Mouse (Mus musculus): Measurements from ENCODE around the gene Scd2. TPM values are rescaled to one million over a fixed set of nuclear protein-coding genes. Genes with fewer than 3 reads are reported as not detected.

The Scd2 gene
- total and polyA plus RNA-seq, 3 experiments: 47.4 to 593 (median 392) TPM

DNA sequence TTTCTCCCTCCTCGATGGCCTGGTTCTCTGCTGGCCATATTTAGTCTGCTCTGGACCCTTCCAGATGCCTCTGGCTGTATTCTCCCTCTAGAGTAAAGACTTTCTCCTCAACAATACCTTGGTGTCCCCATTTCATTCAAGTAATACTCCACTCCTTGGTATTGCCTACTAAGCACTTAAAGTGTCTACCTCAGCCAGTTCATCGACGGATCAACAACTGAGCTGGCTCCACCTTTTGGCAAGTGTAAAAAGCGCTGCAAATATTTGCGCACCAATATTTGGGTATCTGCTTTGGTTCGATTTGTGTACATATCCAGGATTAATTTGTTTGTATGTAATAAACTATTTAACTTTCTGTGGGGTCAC lies 27.0 kb upstream of the Scd2 start:
- H3K27ac ChIP-seq (ENCODE audit: control insufficient read depth, low read depth, low read length): peak overlapping the region; percentile 41
- no peaks in the 10 kb centered on the region for H3K9me3 ChIP-seq (replicated peaks; ENCODE audit: insufficient read depth, low read length)
- peak overlapping the region; percentile 46 to 63 for H3K4me3 ChIP-seq (ENCODE audit: control insufficient read depth in 1 of 2, insufficient read depth in 1 of 2, low read depth in 2 of 2, low read length in 2 of 2)
- peaks cover 0 to 18% of the 10 kb centered on the region in 2 experiments; a peak in 2 of 4 replicates for H3K36me3 ChIP-seq (ENCODE audit: control insufficient read depth in 1 of 2, insufficient read depth in 2 of 2, low read length in 2 of 2)
- H3K27me3 ChIP-seq (ENCODE audit: control insufficient read depth in 1 of 2, insufficient read depth in 2 of 2, low read length in 2 of 2): no peaks in the 10 kb centered on the region
- DNase-seq (ENCODE audit: low read depth, low spot score): no peak
- no peaks in the 10 kb centered on the region for H3K79me2 ChIP-seq (ENCODE audit: control insufficient read depth, insufficient read depth, low read length, poor library complexity)
- peaks cover 6 to 28% of the 10 kb centered on the region in 2 experiments for H3K4me1 ChIP-seq (ENCODE audit: control insufficient read depth in 1 of 2, insufficient read depth in 2 of 2, low read length in 2 of 2)
- TF ChIP-seq ZKSCAN1 (IDR thresholded peaks at IDR 0.05; ENCODE audit: low read depth, low read length) (no peak), UBTF (IDR thresholded peaks at IDR 0.05; ENCODE audit: borderline replicate concordance, insufficient read depth, low read depth, low read length) (no peak), RCOR1 (IDR thresholded peaks at IDR 0.05; ENCODE audit: low read depth, low read length) (peak; percentile 30; the same call in 1 of the 2 replicates), ETS1 (IDR thresholded peaks at IDR 0.05; ENCODE audit: low read depth, low read length) (0 out of 2 replicates have a peak, but pooled peaks have one; percentile 5), GATA1 (IDR thresholded peaks at IDR 0.05; ENCODE audit: low read depth, low read length) (no peak), MAFK (IDR thresholded peaks at IDR 0.05; ENCODE audit: borderline replicate concordance, low read depth, low read length) (peak; percentile 84), RAD21 (IDR thresholded peaks at IDR 0.05; ENCODE audit: low read depth, low read length) (peak; percentile 12; the same call in 1 of the 2 replicates), ZMIZ1 (IDR thresholded peaks at IDR 0.05; ENCODE audit: low read depth, low read length) (peak; percentile 63; the same call in 1 of the 2 replicates), EP300 (IDR thresholded peaks at IDR 0.05; ENCODE audit: low read depth in 1 of 2, low read length in 2 of 2) (no peak), MYC (IDR thresholded peaks at IDR 0.05; ENCODE audit: low read depth, low read length) (no peak; the same call in 1 of the 2 replicates), CHD2 (IDR thresholded peaks at IDR 0.05; ENCODE audit: low read length) (no peak), NELFE (IDR thresholded peaks at IDR 0.05; ENCODE audit: low read depth, low read length) (peak; percentile 57), SMC3 (IDR thresholded peaks at IDR 0.05; ENCODE audit: low read depth, low read length) (peak; percentile 23; the same call in 1 of the 2 replicates), GABPA (IDR thresholded peaks at IDR 0.05; ENCODE audit: low read depth, low read length) (no peak), E2F4 (IDR thresholded peaks at IDR 0.05; ENCODE audit: borderline replicate concordance, low read depth, low read length) (0 out of 2 replicates have a peak, but pooled peaks have one; percentile 23), BHLHE40 (IDR thresholded peaks at IDR 0.05; ENCODE audit: borderline replicate concordance, low read depth, low read length) (no peak), CTCF (IDR thresholded peaks at IDR 0.05 in 2 of 3, conservative IDR thresholded peaks at IDR 0.05 in 1 of 3; ENCODE audit: control insufficient read depth in 1 of 3, insufficient read depth in 1 of 3, low read depth in 2 of 3, low read length in 3 of 3, poor library complexity in 1 of 3, severe bottlenecking in 1 of 3) (peak; percentile 14 to 47 (median 35); a peak in 3 of 6 replicates), CHD1 (IDR thresholded peaks at IDR 0.05; ENCODE audit: low read depth, low read length) (peak; percentile 97), ZC3H11A (IDR thresholded peaks at IDR 0.05; ENCODE audit: low read depth, low read length) (0 out of 2 replicates have a peak, but pooled peaks have one; percentile 10)
- H3K9ac ChIP-seq (ENCODE audit: control insufficient read depth, low read depth, low read length, poor library complexity, severe bottlenecking): peak overlapping the region; percentile 42

DNA sequence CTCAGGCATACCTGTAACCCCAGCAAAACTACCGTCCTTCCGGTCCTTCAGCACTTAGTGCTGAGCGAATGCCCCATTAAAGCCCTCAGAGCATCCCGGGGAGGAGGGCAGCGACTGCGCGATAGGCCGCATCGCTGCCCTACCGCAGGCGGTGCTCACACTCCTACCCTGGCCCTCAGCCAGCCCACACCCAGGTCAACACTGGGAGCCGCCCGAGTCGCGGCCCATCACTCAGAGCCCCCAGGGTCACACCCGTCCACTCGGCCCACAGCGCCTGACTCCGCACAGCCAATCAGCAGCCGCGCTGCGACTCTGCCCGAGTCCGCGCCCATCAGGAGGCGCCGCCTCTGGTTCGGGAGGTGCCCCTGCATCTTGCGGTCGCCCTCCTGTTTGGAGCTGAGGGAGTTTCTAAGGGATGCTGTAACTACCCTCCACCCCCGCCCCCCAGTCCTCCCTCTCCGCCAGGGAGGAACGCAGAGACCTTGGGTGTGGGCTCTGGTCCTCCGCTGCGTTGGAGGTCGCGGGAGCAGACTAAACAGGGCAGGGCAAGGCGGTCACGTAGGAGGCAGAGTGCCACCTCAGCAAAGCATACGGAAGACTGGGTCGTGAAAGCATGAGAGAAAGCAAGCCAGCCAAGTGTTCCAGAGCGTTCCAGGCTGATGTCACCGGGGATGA lies 26.5 kb upstream of the Scd2 start:
- H3K9me3 ChIP-seq (replicated peaks; ENCODE audit: insufficient read depth, low read length): no peaks in the 10 kb centered on the region
- H3K4me1 ChIP-seq (ENCODE audit: control insufficient read depth in 1 of 2, insufficient read depth in 2 of 2, low read length in 2 of 2): peaks cover 6 to 28% of the 10 kb centered on the region in 2 experiments
- H3K27ac ChIP-seq (ENCODE audit: control insufficient read depth, low read depth, low read length): peak overlapping the region; percentile 69
- H3K36me3 ChIP-seq (ENCODE audit: control insufficient read depth in 1 of 2, insufficient read depth in 2 of 2, low read length in 2 of 2): peaks cover 0 to 18% of the 10 kb centered on the region in 2 experiments; a peak in 2 of 4 replicates
- H3K79me2 ChIP-seq (ENCODE audit: control insufficient read depth, insufficient read depth, low read length, poor library complexity): no peaks in the 10 kb centered on the region
- H3K27me3 ChIP-seq (ENCODE audit: control insufficient read depth in 1 of 2, insufficient read depth in 2 of 2, low read length in 2 of 2): no peaks in the 10 kb centered on the region
- peak; percentile 99 for DNase-seq (ENCODE audit: low read depth, low spot score)
- H3K9ac ChIP-seq (ENCODE audit: control insufficient read depth, low read depth, low read length, poor library complexity, severe bottlenecking): peak overlapping the region; percentile 64
- H3K4me3 ChIP-seq (ENCODE audit: control insufficient read depth in 1 of 2, insufficient read depth in 1 of 2, low read depth in 2 of 2, low read length in 2 of 2): peak overlapping the region; percentile 46 to 63
- TF ChIP-seq MYC (IDR thresholded peaks at IDR 0.05; ENCODE audit: low read depth, low read length) (no peak; the same call in 1 of the 2 replicates), HCFC1 (IDR thresholded peaks at IDR 0.05; ENCODE audit: low read depth, low read length) (0 out of 2 replicates have a peak, but pooled peaks have one; percentile 28), MAZ (IDR thresholded peaks at IDR 0.05; ENCODE audit: low read depth, low read length) (peak; percentile 95), ELF1 (IDR thresholded peaks at IDR 0.05; ENCODE audit: low read depth, low read length) (no peak), EP300 (IDR thresholded peaks at IDR 0.05; ENCODE audit: low read depth in 1 of 2, low read length in 2 of 2) (peak in 1 of 2 experiments; percentile 65; a peak in 2 of 4 replicates), USF1 (IDR thresholded peaks at IDR 0.05; ENCODE audit: low read depth, low read length) (peak; percentile 88), GATA1 (IDR thresholded peaks at IDR 0.05; ENCODE audit: low read depth, low read length) (peak; percentile 19; the same call in 1 of the 2 replicates), POLR2A (IDR thresholded peaks at IDR 0.05; ENCODE audit: control insufficient read depth in 1 of 2, insufficient read depth in 1 of 2, low read depth in 1 of 2, low read length in 2 of 2, poor library complexity in 1 of 2) (peak; percentile 62 to 82; a peak in 3 of 4 replicates), UBTF (IDR thresholded peaks at IDR 0.05; ENCODE audit: borderline replicate concordance, insufficient read depth, low read depth, low read length) (peak; percentile 82; the same call in 1 of the 2 replicates), CTCF (IDR thresholded peaks at IDR 0.05 in 2 of 3, conservative IDR thresholded peaks at IDR 0.05 in 1 of 3; ENCODE audit: control insufficient read depth in 1 of 3, insufficient read depth in 1 of 3, low read depth in 2 of 3, low read length in 3 of 3, poor library complexity in 1 of 3, severe bottlenecking in 1 of 3) (0 out of 6 replicates have a peak, but pooled peaks of 1 of the 3 experiments have one; percentile 17), MXI1 (IDR thresholded peaks at IDR 0.05; ENCODE audit: low read depth, low read length) (peak; percentile 76; the same call in 1 of the 2 replicates), SIN3A (IDR thresholded peaks at IDR 0.05; ENCODE audit: low read length) (peak; percentile 81), CHD2 (IDR thresholded peaks at IDR 0.05; ENCODE audit: low read length) (no peak), E2F4 (IDR thresholded peaks at IDR 0.05; ENCODE audit: borderline replicate concordance, low read depth, low read length) (no peak), NELFE (IDR thresholded peaks at IDR 0.05; ENCODE audit: low read depth, low read length) (peak; percentile 60), ZKSCAN1 (IDR thresholded peaks at IDR 0.05; ENCODE audit: low read depth, low read length) (no peak), ETS1 (IDR thresholded peaks at IDR 0.05; ENCODE audit: low read depth, low read length) (peak; percentile 35; the same call in 1 of the 2 replicates), MAFK (IDR thresholded peaks at IDR 0.05; ENCODE audit: borderline replicate concordance, low read depth, low read length) (peak; percentile 26)

Measured in MEL (cell line).